Mouse (Mus musculus) stomach, postnatal 0 days (tissue): ENCODE data around the gene Tenm4. TPM values are rescaled to one million over a fixed set of nuclear protein-coding genes. Genes with fewer than 3 reads are reported as not detected.

Source experiments
- ATAC-seq: fragments of 200-750 bp; cut with Nextera tagmentation; 2 replicates; pipeline ENCODE4 v1.8.0; 2017; ENCODE audit not compliant: low FRiP score, low TSS enrichment
- DNase-seq: peaks from one replicate; pipeline ENCODE4 v3.0.0-alpha.2; 2016; ENCODE audit warnings: low spot score
- H3K27ac ChIP-seq: fragments of 300-500 bp; sonication (generic); replicated peaks from 2 replicates; pipeline ENCODE4 v1.5.1; 2014; ENCODE audit warnings: mild to moderate bottlenecking, control low read depth
- H3K27me3 ChIP-seq: fragments of 300-500 bp; sonication (generic); 2 replicates; pipeline ENCODE4 v1.6.1; 2014; ENCODE audit warnings: low read length; ENCODE audit not compliant: control insufficient read depth, insufficient read depth
- H3K36me3 ChIP-seq: fragments of 300-500 bp; sonication (generic); 2 replicates; pipeline ENCODE4 v1.6.1; 2014; ENCODE audit warnings: low read length, mixed read lengths; ENCODE audit not compliant: control insufficient read depth, insufficient read depth
- H3K4me1 ChIP-seq: fragments of 300-500 bp; sonication (generic); replicated peaks from 2 replicates; pipeline ENCODE4 v1.6.1; 2014; ENCODE audit warnings: antibody characterized with exemption; ENCODE audit not compliant: control insufficient read depth, insufficient read depth
- H3K4me2 ChIP-seq: fragments of 300-500 bp; sonication (generic); replicated peaks from 2 replicates; pipeline ENCODE4 v1.6.1; 2014; ENCODE audit warnings: low read depth, mild to moderate bottlenecking, control low read depth, moderate library complexity
- H3K4me3 ChIP-seq: fragments of 300-500 bp; sonication (generic); 2 replicates; pipeline ENCODE4 v1.5.1; 2014; ENCODE audit warnings: low read depth, low read length, control low read depth
- H3K9ac ChIP-seq: fragments of 300-500 bp; sonication (generic); 2 replicates; pipeline ENCODE4 v1.6.1; 2014; ENCODE audit warnings: mild to moderate bottlenecking, low read length, control low read depth, mixed read lengths
- H3K9me3 ChIP-seq: fragments of 300-500 bp; sonication (generic); 2 replicates; pipeline ENCODE4 v1.6.1; 2016; ENCODE audit warnings: low read length; ENCODE audit not compliant: control insufficient read depth
- CTCF ChIP-seq: IDR thresholded peaks from 2 replicates; pipeline ENCODE4 v1.5.1; 2016; ENCODE audit warnings: antibody characterized with exemption, low read depth, mild to moderate bottlenecking, moderate library complexity
- EP300 ChIP-seq: optimal IDR thresholded peaks from 2 replicates; pipeline ENCODE3; 2016; ENCODE audit warnings: antibody characterized with exemption
- WGBS: fragments of 180-500 bp; shearing (Covaris S2); extraction: QIAGEN DNeasy Blood & Tissue Kit; methylation state at CpG from one replicate; pipeline ENCODE4 v1.1.7; 2014; 5-methylcytosine and 5-hydroxymethylcytosine counted together
- polyA plus RNA-seq: library from polyadenylated mRNA; unstranded; fragments of >200 nt; fragmentation: Nextera tagmentation; extraction: Ambion mirVana; gene quantifications from 2 replicates; pipeline ENCODE4 v1.2.1, GENCODE M21; 2015

Tenm4 gene
- polyA plus RNA-seq, 1 experiment from 2014 or later, result 7.2 TPM

- Histone ChIP-seq H3K36me3 (no peaks in the 10 kb centered on the region), H3K4me2 (no peak overlapping the region), H3K4me1 (no peaks in the 10 kb centered on the region), H3K4me3 (no peak overlapping the region), H3K9ac (no peak overlapping the region), H3K27ac (no peak overlapping the region), H3K9me3 (no peaks in the 10 kb centered on the region), H3K27me3 (no peaks in the 10 kb centered on the region)
- 60% methylated on average over 1 of the region's 1 CpGs for WGBS
- no peak for DNase-seq
- no peak for ATAC-seq
- no peak for TF ChIP-seq EP300
- TF ChIP-seq CTCF, result no peak
Measured at GRCm38 (mm10) chr7:96719926-96720325, 548.9 kb downstream of the Tenm4 start.

- H3K9ac ChIP-seq, result no peak overlapping the region
- H3K9me3 ChIP-seq, result no peaks in the 10 kb centered on the region
- no peak overlapping the region for H3K4me2 ChIP-seq
- H3K4me3 ChIP-seq, result no peak overlapping the region
- DNase-seq (no peak), ATAC-seq (no peak)
- H3K4me1 ChIP-seq, result no peaks in the 10 kb centered on the region
- H3K27ac ChIP-seq, result no peak overlapping the region
- WGBS, result 52% methylated on average over 5 of the region's 5 CpGs
- no peak for TF ChIP-seq EP300
- TF ChIP-seq CTCF, result no peak
- no peaks in the 10 kb centered on the region for H3K36me3 ChIP-seq
- H3K27me3 ChIP-seq, result no peaks in the 10 kb centered on the region
Measured at GRCm38 (mm10) chr7:96720465-96720864, 549.4 kb downstream of the Tenm4 start.

- H3K36me3 ChIP-seq, result no peaks in the 10 kb centered on the region
- TF ChIP-seq EP300 (no peak), CTCF (no peak)
- H3K9ac ChIP-seq, result no peak overlapping the region
- no peak overlapping the region for H3K4me3 ChIP-seq
- no peak for DNase-seq
- ATAC-seq, result no peak
- H3K27ac ChIP-seq, result no peak overlapping the region
- H3K9me3 ChIP-seq, result no peaks in the 10 kb centered on the region
- no peaks in the 10 kb centered on the region for H3K4me1 ChIP-seq
- no peaks in the 10 kb centered on the region for H3K27me3 ChIP-seq
- 59% methylated on average over 3 of the region's 3 CpGs for WGBS
- no peak overlapping the region for H3K4me2 ChIP-seq
Measured at GRCm38 (mm10) chr7:96722796-96723195, 551.8 kb downstream of the Tenm4 start.

- Histone ChIP-seq H3K27ac (no peak overlapping the region), H3K27me3 (no peaks in the 10 kb centered on the region), H3K4me2 (no peak overlapping the region), H3K9me3 (no peaks in the 10 kb centered on the region), H3K9ac (no peak overlapping the region), H3K4me3 (no peak overlapping the region), H3K4me1 (no peaks in the 10 kb centered on the region), H3K36me3 (no peaks in the 10 kb centered on the region)
- ATAC-seq, result no peak
- WGBS, result 92% methylated on average over 5 of the region's 5 CpGs
- no peak for TF ChIP-seq CTCF
- no peak for TF ChIP-seq EP300
- no peak for DNase-seq
Measured at GRCm38 (mm10) chr7:96725603-96726002, 554.6 kb downstream of the Tenm4 start.

- Histone ChIP-seq H3K9me3 (no peaks in the 10 kb centered on the region), H3K27me3 (no peaks in the 10 kb centered on the region), H3K36me3 (no peaks in the 10 kb centered on the region), H3K4me3 (no peak overlapping the region), H3K4me2 (no peak overlapping the region), H3K9ac (no peak overlapping the region), H3K27ac (no peak overlapping the region), H3K4me1 (no peaks in the 10 kb centered on the region)
- ATAC-seq (no peak), DNase-seq (no peak)
- TF ChIP-seq CTCF (no peak), EP300 (no peak)
- WGBS, result 89% methylated on average over 1 of the region's 1 CpGs
Measured at GRCm38 (mm10) chr7:96730360-96730759, 559.3 kb downstream of the Tenm4 start.

- H3K27me3 ChIP-seq, result no peaks in the 10 kb centered on the region
- no peaks in the 10 kb centered on the region for H3K36me3 ChIP-seq
- H3K9me3 ChIP-seq, result no peaks in the 10 kb centered on the region
- no peak for TF ChIP-seq EP300
- no peak for TF ChIP-seq CTCF
- no peak overlapping the region for H3K4me2 ChIP-seq
- no peaks in the 10 kb centered on the region for H3K4me1 ChIP-seq
- WGBS, result 85% methylated on average over 4 of the region's 4 CpGs
- H3K9ac ChIP-seq, result no peak overlapping the region
- no peak for ATAC-seq
- H3K4me3 ChIP-seq, result no peak overlapping the region
- DNase-seq, result no peak
- H3K27ac ChIP-seq, result no peak overlapping the region
Measured at GRCm38 (mm10) chr7:96731947-96732346, 560.9 kb downstream of the Tenm4 start.
